Mouse (Mus musculus) midbrain, embryonic 11.5 days (tissue): ENCODE data around the gene Cd6. TPM values are rescaled to one million over a fixed set of nuclear protein-coding genes. Genes with fewer than 3 reads are reported as not detected.
A peak's percentile ranks its signal among the peaks of the same experiment; 100 is the strongest.

Source experiments
- ATAC-seq: fragments of 200-750 bp; cut with Nextera tagmentation; 2 replicates; pipeline ENCODE4 v1.8.0; 2017; ENCODE audit warnings: moderate TSS enrichment, moderate library complexity; ENCODE audit not compliant: low FRiP score
- DNase-seq: peaks from one replicate; pipeline ENCODE4 v3.0.0; 2015; ENCODE audit warnings: low spot score; ENCODE audit errors: missing footprints
- H3K27ac ChIP-seq: fragments of 300-500 bp; sonication (generic); 2 replicates; pipeline ENCODE4 v1.5.1; 2014; ENCODE audit warnings: low read depth, low read length
- H3K27me3 ChIP-seq: fragments of 300-500 bp; sonication (generic); 2 replicates; pipeline ENCODE4 v1.6.1; 2014; ENCODE audit warnings: mild to moderate bottlenecking, low read length, moderate library complexity, mixed read lengths; ENCODE audit not compliant: control insufficient read depth, insufficient read depth
- H3K36me3 ChIP-seq: fragments of 300-500 bp; sonication (generic); 2 replicates; pipeline ENCODE4 v1.6.1; 2014; ENCODE audit warnings: mild to moderate bottlenecking, low read length, moderate library complexity, mixed read lengths; ENCODE audit not compliant: control insufficient read depth, insufficient read depth
- H3K4me1 ChIP-seq: fragments of 300-500 bp; sonication (generic); 2 replicates; pipeline ENCODE4 v1.6.1; 2014; ENCODE audit warnings: low read length; ENCODE audit not compliant: control insufficient read depth, insufficient read depth
- H3K4me2 ChIP-seq: fragments of 300-500 bp; sonication (generic); 2 replicates; pipeline ENCODE4 v1.6.1; 2014; ENCODE audit warnings: mild to moderate bottlenecking, moderate library complexity
- H3K4me3 ChIP-seq: fragments of 300-500 bp; sonication (generic); 2 replicates; pipeline ENCODE4 v1.5.1; 2014; ENCODE audit warnings: low read depth, low read length
- H3K9ac ChIP-seq: fragments of 300-500 bp; sonication (generic); 2 replicates; pipeline ENCODE4 v1.6.1; 2014; ENCODE audit warnings: low read length
- H3K9me3 ChIP-seq: fragments of 300-500 bp; sonication (generic); 2 replicates; pipeline ENCODE4 v1.6.1; 2016; ENCODE audit warnings: low read length; ENCODE audit not compliant: control insufficient read depth
- WGBS: fragments of 180-500 bp; shearing (Covaris S2); extraction: QIAGEN DNeasy Blood & Tissue Kit; methylation state at CpG from one replicate; pipeline ENCODE4 v1.1.7; 2014; 5-methylcytosine and 5-hydroxymethylcytosine counted together
- polyA plus RNA-seq: library from polyadenylated mRNA; unstranded; fragments of >200 nt; fragmentation: Nextera tagmentation; extraction: Ambion mirVana; gene quantifications from 2 replicates; pipeline ENCODE4 v1.2.1, GENCODE M21; 2014

Gene Cd6
- polyA plus RNA-seq, 1 experiment from 2014 or later: not detected

GRCm38 (mm10) chr19:10751607-10752006 is 78.3 kb downstream of the Cd6 start:
- H3K4me2 ChIP-seq: no peak overlapping the region
- H3K9me3 ChIP-seq: no peaks in the 10 kb centered on the region
- no peaks in the 10 kb centered on the region for H3K36me3 ChIP-seq
- no peak overlapping the region for H3K27ac ChIP-seq
- no peak for ATAC-seq
- H3K9ac ChIP-seq: no peak overlapping the region
- 85% methylated on average over 1 of the region's 1 CpGs for WGBS
- DNase-seq: peak; percentile 31
- H3K4me3 ChIP-seq: no peak overlapping the region
- no peaks in the 10 kb centered on the region for H3K27me3 ChIP-seq
- H3K4me1 ChIP-seq: no peaks in the 10 kb centered on the region; the same call in 1 of the 2 replicates

DNA sequence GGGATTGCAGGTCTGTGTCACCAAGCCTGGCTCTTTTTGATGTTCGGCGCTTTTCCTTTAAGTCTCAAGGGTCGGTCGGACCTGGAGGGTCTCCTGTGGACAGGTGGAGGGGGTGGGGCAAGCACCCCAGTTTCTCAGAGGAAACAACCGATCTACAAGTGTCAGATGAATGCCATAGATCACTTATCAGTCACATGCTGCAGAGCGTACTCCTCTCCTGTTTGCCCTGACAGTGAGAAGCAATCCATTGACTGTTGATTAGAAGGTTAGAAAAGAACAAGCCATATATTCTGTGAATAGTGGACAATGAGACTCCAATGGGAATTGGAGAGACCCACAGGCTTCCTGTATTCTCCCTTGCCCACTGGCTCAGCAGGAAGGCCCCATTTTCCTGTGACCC is 79.7 kb downstream of the Cd6 start:
- H3K36me3 ChIP-seq: no peaks in the 10 kb centered on the region
- DNase-seq (peak; percentile 59), ATAC-seq (no peak)
- H3K4me3 ChIP-seq: no peak overlapping the region
- no peaks in the 10 kb centered on the region for H3K27me3 ChIP-seq
- H3K9me3 ChIP-seq: no peaks in the 10 kb centered on the region
- no peak overlapping the region for H3K9ac ChIP-seq
- no peak overlapping the region for H3K4me2 ChIP-seq
- no peak overlapping the region for H3K27ac ChIP-seq
- 87% methylated on average over 6 of the region's 6 CpGs for WGBS
- H3K4me1 ChIP-seq: no peaks in the 10 kb centered on the region; the same call in 1 of the 2 replicates

- Histone ChIP-seq H3K27me3 (no peaks in the 10 kb centered on the region), H3K36me3 (no peaks in the 10 kb centered on the region), H3K4me2 (no peak overlapping the region), H3K27ac (no peak overlapping the region), H3K9ac (no peak overlapping the region), H3K4me3 (no peak overlapping the region), H3K4me1 (no peaks in the 10 kb centered on the region; the same call in 1 of the 2 replicates), H3K9me3 (no peaks in the 10 kb centered on the region)
- ATAC-seq: no peak
- 78% methylated on average over 6 of the region's 6 CpGs for WGBS
- peak; percentile 69 for DNase-seq
Measured at GRCm38 (mm10) chr19:10749295-10749694, 80.6 kb downstream of the Cd6 start.

DNA sequence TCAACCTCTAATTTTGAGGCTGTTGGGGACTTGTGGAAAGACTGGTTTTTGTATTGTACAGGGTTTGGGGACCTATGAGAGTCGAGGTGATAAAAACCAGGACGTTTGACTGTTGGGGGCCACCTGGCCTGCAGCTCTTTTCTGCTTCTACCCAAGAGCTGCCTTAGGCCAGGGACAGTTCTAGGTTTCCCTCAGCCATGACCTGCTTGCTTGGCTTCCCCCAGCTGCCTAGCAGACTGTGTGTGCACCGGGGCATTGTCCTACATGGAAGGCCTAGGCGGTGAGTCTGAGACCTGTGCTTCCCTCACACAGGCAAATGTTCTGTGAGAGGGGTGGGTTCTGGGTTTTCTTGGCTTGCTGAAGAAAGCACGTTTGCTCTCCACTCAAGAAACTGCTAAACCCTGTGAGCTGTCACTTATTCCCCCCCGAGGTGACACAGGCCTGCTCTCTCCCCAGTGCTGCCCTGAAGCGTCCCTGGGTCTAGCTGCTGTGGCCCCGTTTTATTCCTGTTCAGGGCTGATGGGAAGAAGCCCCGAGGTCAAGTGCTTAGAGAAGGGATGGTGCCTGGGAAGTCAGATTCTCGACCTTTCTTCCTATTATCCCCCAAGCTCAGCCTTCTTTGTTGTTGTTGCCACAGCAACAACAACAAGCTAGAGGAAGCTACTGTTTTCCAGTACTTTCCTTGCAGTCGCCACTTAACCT is 81.3 kb downstream of the Cd6 start:
- Histone ChIP-seq H3K27ac (no peak overlapping the region), H3K27me3 (no peaks in the 10 kb centered on the region), H3K9me3 (no peaks in the 10 kb centered on the region), H3K36me3 (no peaks in the 10 kb centered on the region), H3K4me3 (no peak overlapping the region), H3K4me2 (no peak overlapping the region), H3K9ac (no peak overlapping the region), H3K4me1 (no peaks in the 10 kb centered on the region; the same call in 1 of the 2 replicates)
- DNase-seq: peak; percentile 81
- WGBS: 49% methylated on average over 11 of the region's 11 CpGs
- ATAC-seq: no peak

DNA sequence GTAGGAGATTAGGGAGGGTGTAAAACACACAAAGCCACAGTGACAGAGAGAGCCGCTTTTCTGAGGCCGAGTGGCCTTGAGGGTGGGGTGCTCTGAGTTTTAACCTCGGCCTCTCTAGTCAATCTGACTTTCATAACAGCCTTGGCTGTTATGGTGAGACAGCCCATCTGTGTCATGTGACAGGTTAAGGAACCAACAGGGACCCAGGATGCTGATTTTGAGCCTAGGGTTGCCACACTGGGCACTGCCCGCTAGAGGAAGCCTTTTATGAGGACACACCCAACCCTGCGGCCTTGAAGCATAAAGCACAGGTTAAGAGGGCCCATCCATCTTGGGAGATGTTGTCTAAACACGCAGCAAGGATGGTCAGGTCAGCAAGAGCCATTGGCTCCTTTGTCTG is 82.1 kb downstream of the Cd6 start:
- DNase-seq (peak; percentile 39), ATAC-seq (no peak)
- no peaks in the 10 kb centered on the region for H3K9me3 ChIP-seq
- no peak overlapping the region for H3K9ac ChIP-seq
- H3K4me3 ChIP-seq: no peak overlapping the region
- 84% methylated on average over 6 of the region's 6 CpGs for WGBS
- H3K36me3 ChIP-seq: no peaks in the 10 kb centered on the region
- H3K4me1 ChIP-seq: no peaks in the 10 kb centered on the region; the same call in 1 of the 2 replicates
- no peaks in the 10 kb centered on the region for H3K27me3 ChIP-seq
- no peak overlapping the region for H3K4me2 ChIP-seq
- H3K27ac ChIP-seq: no peak overlapping the region

GRCm38 (mm10) chr19:10747182-10747581 is 82.7 kb downstream of the Cd6 start:
- no peak overlapping the region for H3K4me3 ChIP-seq
- ATAC-seq: no peak
- WGBS: 85% methylated on average over 7 of the region's 7 CpGs

DNA sequence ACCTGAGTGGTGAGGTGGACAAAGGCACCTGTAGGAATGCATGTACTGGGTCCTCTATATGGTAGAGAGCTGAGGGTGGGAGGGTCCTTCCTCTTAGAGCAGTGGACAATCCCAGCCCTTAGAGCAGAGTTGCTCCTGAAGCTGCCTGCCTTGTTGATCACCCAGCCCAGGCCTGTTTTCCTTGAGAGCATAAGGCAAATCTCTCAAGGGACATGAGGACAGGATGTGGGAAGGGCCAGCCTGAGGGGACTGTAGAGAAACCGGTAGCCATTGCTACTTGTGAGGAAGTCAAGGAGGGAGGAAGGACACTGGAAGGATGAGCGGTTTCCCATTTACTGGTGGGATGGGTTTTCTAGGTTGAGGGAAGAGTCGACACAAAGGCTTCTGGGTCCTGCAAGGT is 87.3 kb downstream of the Cd6 start:
- no peaks in the 10 kb centered on the region for H3K27me3 ChIP-seq
- no peak for ATAC-seq
- no peaks in the 10 kb centered on the region for H3K36me3 ChIP-seq
- no peak overlapping the region for H3K27ac ChIP-seq
- no peak overlapping the region for H3K4me2 ChIP-seq
- no peak overlapping the region for H3K4me3 ChIP-seq
- H3K9me3 ChIP-seq: no peaks in the 10 kb centered on the region
- H3K9ac ChIP-seq: no peak overlapping the region
- no peaks in the 10 kb centered on the region for H3K4me1 ChIP-seq
- no peak for DNase-seq
- WGBS: 79% methylated on average over 3 of the region's 3 CpGs

More at GRCm38 (mm10) chr19:10747182-10747581, 82.7 kb downstream of the Cd6 start:
- Histone ChIP-seq H3K9me3 (no peaks in the 10 kb centered on the region), H3K27ac (no peak overlapping the region), H3K36me3 (no peaks in the 10 kb centered on the region), H3K4me2 (no peak overlapping the region), H3K27me3 (no peaks in the 10 kb centered on the region), H3K4me1 (no peaks in the 10 kb centered on the region; the same call in 1 of the 2 replicates), H3K9ac (no peak overlapping the region)
- peak; percentile 23 for DNase-seq

- WGBS: 82% methylated on average over 6 of the region's 6 CpGs
- no peaks in the 10 kb centered on the region for H3K36me3 ChIP-seq
- H3K27me3 ChIP-seq: no peaks in the 10 kb centered on the region
- no peak overlapping the region for H3K4me2 ChIP-seq
- H3K27ac ChIP-seq: no peak overlapping the region
- ATAC-seq (no peak), DNase-seq (no peak)
- H3K9me3 ChIP-seq: no peaks in the 10 kb centered on the region
- H3K4me3 ChIP-seq: no peak overlapping the region
- H3K4me1 ChIP-seq: no peaks in the 10 kb centered on the region
- no peak overlapping the region for H3K9ac ChIP-seq
Measured at GRCm38 (mm10) chr19:10742145-10742544, 87.7 kb downstream of the Cd6 start.

GRCm38 (mm10) chr19:10740641-10741440 is 89.0 kb downstream of the Cd6 start:
- Histone ChIP-seq H3K4me3 (no peak overlapping the region), H3K9ac (no peak overlapping the region), H3K27me3 (no peaks in the 10 kb centered on the region), H3K27ac (no peak overlapping the region), H3K4me2 (no peak overlapping the region), H3K4me1 (no peaks in the 10 kb centered on the region), H3K9me3 (no peaks in the 10 kb centered on the region), H3K36me3 (no peaks in the 10 kb centered on the region)
- ATAC-seq: no peak
- no peak for DNase-seq
- WGBS: 37% methylated on average over 11 of the region's 11 CpGs
